Mouse (Mus musculus) E14TG2a.4 (cell line): ENCODE results near the gene Lrrc31.
A peak's percentile ranks its signal among the peaks of the same experiment; 100 is the strongest.

Experiments
- H3K27me3 ChIP-seq: 2 replicates; pipeline ENCODE4 v1.6.1; 2014; ENCODE audit warnings: low read length, control low read depth; ENCODE audit not compliant: insufficient read depth
- H3K36me3 ChIP-seq: 2 replicates; pipeline ENCODE4 v1.6.1; 2014; ENCODE audit warnings: low read length, control low read depth; ENCODE audit not compliant: insufficient read depth
- H3K4me1 ChIP-seq: replicated peaks from 2 replicates; pipeline ENCODE4 v1.6.1; 2014; ENCODE audit warnings: low read depth, low read length, control low read depth
- H3K4me3 ChIP-seq: replicated peaks from 2 replicates; pipeline ENCODE4 v1.5.1; 2014; ENCODE audit warnings: mild to moderate bottlenecking, low read length
- H3K9me3 ChIP-seq: 2 replicates; pipeline ENCODE4 v1.6.1; 2014; ENCODE audit warnings: low read length, control low read depth
- CTCF ChIP-seq: conservative IDR thresholded peaks from 2 replicates; pipeline ENCODE4 v1.5.1; 2014; ENCODE audit warnings: low read length
- NANOG ChIP-seq: IDR thresholded peaks from 2 replicates; pipeline ENCODE4 v1.6.1; 2014; ENCODE audit warnings: borderline replicate concordance, low read length, mixed read lengths
- POU5F1 ChIP-seq: IDR thresholded peaks from 2 replicates; pipeline ENCODE4 v1.6.1; 2014; ENCODE audit warnings: low read length, borderline replicate concordance

Gene Lrrc31

DNA sequence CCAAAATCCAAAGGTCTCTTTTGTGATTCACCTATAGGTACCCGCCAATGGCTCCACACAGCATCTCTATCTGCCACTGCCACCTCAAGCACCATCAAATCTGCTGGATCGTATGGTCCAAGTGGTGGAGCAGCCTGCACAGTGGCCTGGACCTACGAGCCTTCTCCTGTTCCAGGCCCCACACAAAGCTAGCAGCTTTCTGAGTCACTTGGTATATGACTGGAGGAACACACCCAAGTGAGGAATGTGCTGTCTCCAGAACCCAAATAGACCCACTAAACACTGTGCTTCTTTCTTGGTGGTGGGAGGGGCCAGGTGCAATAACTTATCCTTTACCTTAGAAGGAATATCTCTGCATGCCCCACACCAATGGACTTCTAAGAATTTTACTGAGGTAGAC, 6.3 kb upstream of the Lrrc31 start:
- no peaks in the 10 kb centered on the region for H3K27me3 ChIP-seq
- H3K9me3 ChIP-seq: no peaks in the 10 kb centered on the region
- no peak overlapping the region for H3K4me3 ChIP-seq
- H3K4me1 ChIP-seq: peaks cover 38% of the 10 kb centered on the region
- TF ChIP-seq CTCF (no peak; the same call in 1 of the 2 replicates), POU5F1 (no peak), NANOG (no peak)
- H3K36me3 ChIP-seq: no peaks in the 10 kb centered on the region

DNA sequence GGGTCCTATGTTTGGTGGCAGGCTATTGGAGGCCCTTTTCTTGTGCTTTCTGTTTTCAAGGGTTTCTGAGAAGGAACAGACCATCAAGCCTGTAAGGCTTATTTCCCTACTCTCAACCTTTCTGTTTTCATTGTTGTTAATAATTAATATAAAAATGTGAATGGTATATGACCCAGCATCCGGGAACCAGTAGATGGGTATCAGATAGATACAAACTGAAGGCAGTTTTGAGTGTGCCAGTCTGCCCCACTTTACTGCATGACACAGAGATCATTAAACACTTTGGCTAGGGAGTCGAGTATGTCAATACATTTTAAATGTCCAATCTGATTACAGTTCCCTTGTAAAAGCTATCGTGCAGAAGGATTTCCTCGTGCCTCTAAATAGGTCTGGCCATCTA, 1.8 kb downstream of the Lrrc31 start:
- 0 out of 2 replicates have a peak, but pooled peaks cover 3% of the 10 kb centered on the region for H3K9me3 ChIP-seq
- no peaks in the 10 kb centered on the region for H3K27me3 ChIP-seq
- peak overlapping the region; percentile 82; the same call in 1 of the 2 replicates for H3K4me3 ChIP-seq
- TF ChIP-seq CTCF: no peak
- TF ChIP-seq POU5F1: no peak
- no peak for TF ChIP-seq NANOG
- H3K36me3 ChIP-seq: peaks cover 38% of the 10 kb centered on the region
- H3K4me1 ChIP-seq: peaks cover 84% of the 10 kb centered on the region

DNA sequence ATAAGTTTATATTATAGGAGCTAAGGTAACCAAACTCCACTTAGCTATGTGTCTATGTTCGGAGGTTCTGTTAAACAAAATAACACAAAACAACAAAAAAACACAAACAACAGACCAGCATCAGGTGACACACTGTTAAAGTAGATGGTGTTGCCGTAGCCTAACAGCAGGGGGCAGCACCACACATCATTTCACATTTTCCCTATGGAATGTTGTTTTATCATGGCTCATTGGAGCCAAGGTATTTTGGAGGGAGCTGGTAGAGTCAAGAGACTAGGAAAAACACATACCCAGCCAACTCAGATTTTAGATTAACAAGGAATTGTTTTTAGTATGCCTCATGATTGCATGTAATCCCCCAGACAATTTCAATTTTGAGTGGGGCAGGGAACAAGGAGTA, 3.3 kb downstream of the Lrrc31 start:
- Histone ChIP-seq H3K9me3 (0 out of 2 replicates have a peak, but pooled peaks cover 3% of the 10 kb centered on the region), H3K36me3 (peaks cover 50% of the 10 kb centered on the region), H3K27me3 (no peaks in the 10 kb centered on the region), H3K4me3 (no peak overlapping the region), H3K4me1 (peaks cover 84% of the 10 kb centered on the region)
- TF ChIP-seq NANOG (no peak), POU5F1 (no peak), CTCF (peak; percentile 93)

- Histone ChIP-seq H3K4me3 (no peak overlapping the region), H3K9me3 (0 out of 2 replicates have a peak, but pooled peaks cover 3% of the 10 kb centered on the region), H3K27me3 (no peaks in the 10 kb centered on the region), H3K36me3 (peaks cover 55% of the 10 kb centered on the region), H3K4me1 (peaks cover 83% of the 10 kb centered on the region)
- no peak for TF ChIP-seq NANOG
- no peak for TF ChIP-seq CTCF
- no peak for TF ChIP-seq POU5F1
These were observed 4.0 kb downstream of the Lrrc31 start for GRCm38 (mm10) chr3:30695661-30696060.

GRCm38 (mm10) chr3:30690976-30691375, 8.7 kb downstream of the Lrrc31 start:
- Histone ChIP-seq H3K36me3 (peaks cover 75% of the 10 kb centered on the region), H3K4me1 (peaks cover 55% of the 10 kb centered on the region), H3K27me3 (no peaks in the 10 kb centered on the region), H3K9me3 (0 out of 2 replicates have a peak, but pooled peaks cover 3% of the 10 kb centered on the region), H3K4me3 (no peak overlapping the region)
- TF ChIP-seq NANOG (no peak), CTCF (no peak), POU5F1 (no peak)

DNA sequence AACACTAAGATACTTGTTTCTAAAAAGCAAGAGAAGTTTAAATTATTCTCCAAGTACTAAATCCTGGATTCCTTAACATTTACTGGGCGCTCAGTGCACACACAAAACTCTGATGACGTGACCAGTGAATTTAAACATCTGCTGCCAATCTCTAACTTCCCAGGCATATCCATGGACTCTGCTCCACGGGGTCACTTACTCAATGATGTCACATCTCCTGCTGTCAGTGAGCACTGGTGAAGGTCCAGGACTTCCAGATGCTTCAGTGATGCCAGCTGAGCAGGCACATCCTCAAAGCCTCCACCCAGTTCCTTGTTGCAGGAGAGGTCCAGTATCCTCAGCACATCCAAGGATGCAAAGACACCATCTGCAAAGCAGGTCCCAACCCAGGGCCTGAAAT, 12.4 kb downstream of the Lrrc31 start:
- TF ChIP-seq CTCF: no peak
- TF ChIP-seq POU5F1: no peak
- TF ChIP-seq NANOG: no peak
- Histone ChIP-seq H3K4me3 (no peak overlapping the region), H3K9me3 (no peaks in the 10 kb centered on the region), H3K36me3 (peaks cover 83% of the 10 kb centered on the region), H3K4me1 (peaks cover 38% of the 10 kb centered on the region), H3K27me3 (no peaks in the 10 kb centered on the region)

DNA sequence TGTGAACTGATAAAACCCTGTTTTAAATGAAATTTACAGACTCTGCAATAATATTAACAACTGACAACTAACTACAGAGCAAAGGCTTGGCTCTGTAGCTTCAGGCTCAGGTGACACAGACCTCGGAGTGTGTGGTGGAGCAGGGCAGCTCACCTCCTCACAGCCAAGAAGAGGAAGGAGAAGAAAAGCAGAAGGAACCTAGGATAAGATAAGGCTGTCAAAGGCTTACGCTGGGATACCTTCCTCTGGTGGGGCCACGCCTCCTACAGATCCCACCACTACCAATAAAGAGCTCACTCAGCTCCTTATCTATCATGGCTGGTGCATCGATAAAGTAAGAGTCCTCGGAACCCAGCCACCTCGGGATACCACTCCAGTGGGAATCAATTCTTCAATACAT, 16.5 kb downstream of the Lrrc31 start:
- Histone ChIP-seq H3K36me3 (peaks cover 87% of the 10 kb centered on the region), H3K27me3 (no peaks in the 10 kb centered on the region), H3K4me3 (no peak overlapping the region), H3K4me1 (peaks cover 21% of the 10 kb centered on the region), H3K9me3 (no peaks in the 10 kb centered on the region)
- TF ChIP-seq POU5F1 (no peak), NANOG (no peak), CTCF (no peak)

DNA sequence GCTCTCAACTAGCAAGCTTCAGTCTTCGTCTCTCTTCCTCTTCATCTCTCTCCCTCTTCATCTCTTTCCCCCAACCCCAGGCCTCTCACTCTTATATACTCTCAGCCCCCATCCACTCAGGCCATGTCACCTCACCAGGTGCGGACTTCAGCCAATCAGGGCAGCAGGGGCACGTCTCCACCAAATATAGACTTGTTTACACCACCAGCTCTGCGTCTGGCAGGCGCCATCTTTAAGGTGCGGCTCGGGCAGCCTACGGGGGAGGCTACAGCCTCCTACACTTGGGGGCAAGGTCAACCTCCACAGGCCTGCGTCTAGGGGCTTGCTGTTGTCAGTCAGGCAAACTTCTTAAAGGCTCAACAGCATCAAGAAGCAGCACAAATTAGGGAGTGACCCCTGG, 41.2 kb downstream of the Lrrc31 start:
- Histone ChIP-seq H3K9me3 (no peaks in the 10 kb centered on the region), H3K4me3 (peak overlapping the region; percentile 21; the same call in 1 of the 2 replicates), H3K4me1 (peaks cover 22% of the 10 kb centered on the region), H3K27me3 (no peaks in the 10 kb centered on the region), H3K36me3 (peaks cover 9% of the 10 kb centered on the region; the same call in 1 of the 2 replicates)
- TF ChIP-seq POU5F1 (no peak), CTCF (no peak), NANOG (no peak)

GRCm38 (mm10) chr3:30655937-30656336, 43.7 kb downstream of the Lrrc31 start:
- Histone ChIP-seq H3K27me3 (no peaks in the 10 kb centered on the region), H3K36me3 (peaks cover 9% of the 10 kb centered on the region; the same call in 1 of the 2 replicates), H3K4me1 (peaks cover 46% of the 10 kb centered on the region), H3K9me3 (no peaks in the 10 kb centered on the region), H3K4me3 (no peak overlapping the region)
- TF ChIP-seq NANOG (no peak), POU5F1 (no peak), CTCF (no peak)
